Mouse (Mus musculus): ENCODE measurements at regions not wholly inside any gene's neighbourhood (a gene's known extent, or its start where the extent isn't known, plus 50 kb on each side); places are given as distances from the start of the nearest gene placed in this dataset.

GRCm38 (mm10) chr19:45288722-45289121 is 53.1 kb upstream of the Lbx1 start:
- no peak for DNase-seq (ENCODE audit: low read depth, low spot score)

GRCm38 (mm10) chr19:45297812-45298211 is 62.2 kb upstream of the Lbx1 start:
- DNase-seq (ENCODE audit: low read depth, low spot score): no peak

DNA sequence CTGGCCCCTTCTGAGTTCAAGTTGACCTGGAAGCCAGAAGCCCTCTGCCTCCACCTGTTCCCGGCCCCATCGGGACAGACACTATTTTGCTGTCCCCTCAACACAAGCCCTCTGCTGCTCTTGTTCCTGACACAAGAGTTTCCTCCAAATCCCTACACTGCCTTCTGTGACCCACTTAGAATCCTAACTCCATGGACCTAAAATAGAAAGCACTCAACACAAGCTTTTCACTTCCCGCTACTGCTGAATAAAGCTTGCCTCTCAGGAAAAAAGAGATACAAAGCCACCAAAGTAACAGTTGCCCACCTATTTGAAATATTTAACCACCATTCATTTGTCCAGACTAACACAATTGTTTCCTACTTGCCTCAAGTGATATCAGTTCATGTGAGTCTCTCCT is 63.7 kb upstream of the Lbx1 start:
- no peak for DNase-seq (ENCODE audit: low read depth, low spot score)

- no peak for DNase-seq (ENCODE audit: low read depth, low spot score)
These were observed 63.8 kb upstream of the Btrc start for GRCm38 (mm10) chr19:45299768-45300167.

DNA sequence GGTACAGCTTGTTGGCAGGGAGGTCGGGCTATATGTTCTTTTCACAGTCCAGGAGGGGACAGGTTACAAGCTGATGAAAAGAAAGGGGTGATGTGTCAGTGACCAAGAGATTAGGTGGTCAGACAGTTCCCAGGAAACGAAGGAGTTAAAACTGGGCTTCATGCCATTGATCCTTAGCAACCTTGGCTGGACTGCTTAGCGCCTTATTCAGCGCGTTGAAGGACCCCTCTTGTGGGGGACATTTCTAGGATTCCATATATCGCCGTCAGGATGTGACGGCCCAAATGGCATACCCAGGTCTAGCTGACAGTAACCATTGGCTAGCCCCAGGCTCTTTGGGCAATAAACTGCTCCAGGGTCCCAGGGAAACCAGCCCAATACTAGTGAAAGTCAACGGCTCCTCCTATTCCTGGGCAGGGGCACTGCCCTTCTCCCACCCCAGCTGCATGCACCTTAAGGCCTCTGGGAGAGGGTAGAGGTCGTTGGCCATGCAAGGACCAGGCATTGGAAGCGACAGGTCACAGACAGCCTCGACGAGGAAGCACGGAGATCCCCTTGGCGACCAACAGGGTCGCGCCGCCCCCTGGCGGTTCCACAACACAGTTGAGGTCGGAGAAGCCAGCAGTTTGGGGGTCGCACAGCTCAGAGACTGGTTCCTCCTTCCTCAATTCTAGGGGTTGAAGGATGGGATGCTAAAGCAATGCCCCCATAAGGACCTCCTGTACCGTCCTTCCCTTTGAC is 62.7 kb upstream of the Btrc start:
- peak; percentile 83 for DNase-seq (ENCODE audit: low read depth, low spot score)

- DNase-seq (ENCODE audit: low read depth, low spot score): no peak
These were observed 62.2 kb upstream of the Btrc start for GRCm38 (mm10) chr19:45301432-45301732.

GRCm38 (mm10) chr19:45301733-45302547 is 61.6 kb upstream of the Btrc start:
- peak; percentile 76 for DNase-seq (ENCODE audit: low read depth, low spot score)

DNA sequence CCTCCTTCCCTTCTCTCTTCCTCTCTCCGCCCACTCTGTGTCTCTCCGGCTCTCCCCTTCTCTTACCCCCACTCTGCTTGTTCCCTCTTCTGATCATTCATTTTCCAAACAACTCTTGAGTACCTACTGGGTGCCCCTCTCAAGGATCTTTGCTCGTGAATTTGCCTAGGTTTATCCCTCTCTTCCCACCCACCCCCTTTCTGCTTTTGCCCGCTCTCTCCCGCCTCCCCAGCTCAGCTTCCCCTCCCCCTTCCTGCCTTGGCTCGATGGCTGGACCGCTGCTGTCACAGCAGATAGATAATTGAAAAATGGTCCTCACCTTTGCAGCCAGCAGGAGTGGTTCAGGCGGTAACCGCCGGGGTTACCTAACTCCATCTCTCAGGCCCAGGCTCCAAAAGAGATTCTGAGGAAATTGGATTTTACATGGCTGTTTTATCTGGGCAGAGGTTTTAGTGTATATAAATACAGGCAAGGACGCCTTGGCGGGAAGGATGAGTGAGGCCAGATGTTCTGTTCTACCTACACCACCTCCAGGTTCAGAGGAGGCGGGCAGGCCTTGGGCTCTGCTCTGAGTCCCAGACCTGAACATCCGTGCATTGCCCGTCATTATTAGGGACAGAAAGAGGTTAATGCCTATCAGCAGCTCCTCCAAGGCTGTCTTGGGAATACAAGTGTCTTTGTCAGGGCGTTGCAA is 60.8 kb upstream of the Btrc start:
- no peak for DNase-seq (ENCODE audit: low read depth, low spot score)

DNA sequence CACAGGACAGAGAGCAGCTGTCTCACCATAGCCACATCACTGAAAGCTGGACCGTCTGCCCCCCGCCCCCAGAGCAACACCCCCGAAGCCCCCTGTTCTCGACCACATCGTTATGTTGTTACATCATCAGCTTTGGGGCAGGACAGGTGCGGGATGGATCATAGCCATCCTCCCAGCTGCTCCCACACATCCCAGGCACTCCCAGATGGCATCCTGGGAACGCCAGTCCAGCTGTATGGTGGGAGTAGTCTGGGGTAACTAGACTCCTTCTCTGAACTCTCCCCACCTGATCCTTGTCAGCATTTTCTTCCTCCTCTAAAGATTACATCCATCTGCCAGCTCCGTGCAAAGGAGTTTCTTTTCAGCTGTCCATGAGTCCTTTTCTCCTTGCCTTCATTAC is 59.0 kb upstream of the Btrc start:
- DNase-seq (ENCODE audit: low read depth, low spot score): peak; percentile 61

GRCm38 (mm10) chr19:45307299-45308275 is 55.9 kb upstream of the Btrc start:
- DNase-seq (ENCODE audit: low read depth, low spot score): no peak

DNA sequence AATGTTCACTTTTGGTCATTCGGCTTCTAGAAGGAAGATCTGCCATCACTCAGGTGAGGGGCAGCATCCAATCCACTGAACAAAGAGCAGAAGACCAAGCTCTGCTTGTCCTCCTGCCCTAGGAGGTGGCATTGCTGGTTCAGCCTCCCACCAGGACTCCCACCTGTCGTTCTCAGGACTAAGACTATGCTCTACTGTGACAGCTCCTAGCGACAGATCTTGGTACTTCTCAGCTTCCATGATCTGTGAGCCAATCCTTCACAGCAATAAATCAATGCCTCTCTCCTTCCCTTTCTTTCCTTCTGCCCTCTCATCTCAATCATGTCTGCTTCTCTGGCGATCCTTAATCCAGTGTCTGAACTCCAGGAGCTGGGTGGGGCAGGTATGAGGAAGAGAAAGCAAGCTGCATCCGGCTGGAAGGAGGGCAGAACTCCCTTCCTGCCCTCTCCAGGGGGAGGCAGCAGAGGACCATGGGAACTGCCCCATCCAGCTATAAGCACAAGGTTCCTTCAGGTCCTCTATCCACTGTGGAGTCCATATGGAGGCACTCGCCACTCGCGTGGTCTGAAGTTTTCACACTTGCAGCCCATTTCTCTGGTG is 54.8 kb upstream of the Btrc start:
- no peak for DNase-seq (ENCODE audit: low read depth, low spot score)

GRCm38 (mm10) chr19:45310291-45310881 is 53.1 kb upstream of the Btrc start:
- DNase-seq (ENCODE audit: low read depth, low spot score): no peak

DNA sequence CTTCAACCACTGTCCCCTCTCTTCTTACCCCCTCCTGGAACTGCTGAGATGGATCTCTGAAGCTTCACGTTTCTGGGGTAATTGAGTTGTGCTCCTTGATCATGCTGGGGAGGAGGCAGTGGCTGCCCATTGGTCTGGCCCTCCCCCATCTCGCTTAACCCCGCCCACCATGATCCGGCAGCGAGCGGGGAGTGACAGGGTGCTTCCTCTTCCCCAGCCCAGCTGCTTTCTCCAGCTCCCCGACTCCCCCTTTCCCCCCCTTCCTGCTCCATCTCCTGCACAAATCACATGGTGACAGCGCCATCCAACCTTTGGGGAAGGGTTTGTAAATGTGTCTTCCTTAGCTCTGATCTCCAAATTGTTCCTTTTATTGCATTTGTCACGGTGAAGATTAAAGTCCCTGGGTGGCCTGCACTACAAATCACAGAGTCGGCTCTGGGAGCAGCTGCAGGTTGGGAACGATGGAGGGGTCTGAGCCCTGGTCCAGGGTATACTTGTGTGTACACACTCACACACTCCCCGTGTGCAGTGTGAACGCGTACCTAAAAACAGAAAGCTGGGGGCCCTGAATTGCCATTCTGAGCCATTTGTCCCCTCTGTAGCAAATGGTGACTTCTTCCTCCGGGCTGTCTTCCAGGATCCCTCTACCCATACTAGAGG is 52.5 kb upstream of the Btrc start:
- DNase-seq (ENCODE audit: low read depth, low spot score): peak; percentile 80

DNA sequence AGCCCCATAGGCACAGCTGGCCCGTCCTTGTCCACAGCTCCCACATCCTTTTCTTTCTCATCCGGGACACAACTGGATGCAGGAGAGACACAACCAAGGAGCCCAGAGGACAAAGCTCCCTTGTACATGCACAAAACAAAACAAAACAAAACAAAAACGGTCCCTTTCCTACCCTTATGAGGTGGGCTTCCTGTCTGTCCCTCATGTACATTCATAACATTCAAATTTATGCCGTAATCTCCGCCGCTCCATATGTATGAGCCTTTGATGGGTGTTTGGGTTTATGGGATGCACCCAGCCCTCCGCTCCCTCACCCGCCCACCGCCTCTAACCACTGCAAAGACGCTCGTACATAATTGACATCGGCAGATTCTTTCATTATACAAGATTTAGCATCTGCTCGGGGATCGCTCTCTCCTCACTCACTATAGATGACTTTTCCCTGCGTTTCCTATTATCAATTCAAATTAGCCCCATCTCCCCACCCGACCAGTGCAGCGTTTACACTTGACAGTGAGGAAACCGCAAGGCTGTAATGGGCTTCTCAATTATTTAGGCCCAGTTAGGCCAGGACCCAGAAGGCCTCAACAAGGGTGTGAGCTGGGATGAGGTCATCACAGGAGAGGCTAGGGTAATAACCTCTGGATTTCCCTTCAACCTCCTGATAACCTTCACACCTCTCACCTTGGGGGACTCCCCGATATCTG is 51.5 kb upstream of the Btrc start:
- no peak for DNase-seq (ENCODE audit: low read depth, low spot score)

DNA sequence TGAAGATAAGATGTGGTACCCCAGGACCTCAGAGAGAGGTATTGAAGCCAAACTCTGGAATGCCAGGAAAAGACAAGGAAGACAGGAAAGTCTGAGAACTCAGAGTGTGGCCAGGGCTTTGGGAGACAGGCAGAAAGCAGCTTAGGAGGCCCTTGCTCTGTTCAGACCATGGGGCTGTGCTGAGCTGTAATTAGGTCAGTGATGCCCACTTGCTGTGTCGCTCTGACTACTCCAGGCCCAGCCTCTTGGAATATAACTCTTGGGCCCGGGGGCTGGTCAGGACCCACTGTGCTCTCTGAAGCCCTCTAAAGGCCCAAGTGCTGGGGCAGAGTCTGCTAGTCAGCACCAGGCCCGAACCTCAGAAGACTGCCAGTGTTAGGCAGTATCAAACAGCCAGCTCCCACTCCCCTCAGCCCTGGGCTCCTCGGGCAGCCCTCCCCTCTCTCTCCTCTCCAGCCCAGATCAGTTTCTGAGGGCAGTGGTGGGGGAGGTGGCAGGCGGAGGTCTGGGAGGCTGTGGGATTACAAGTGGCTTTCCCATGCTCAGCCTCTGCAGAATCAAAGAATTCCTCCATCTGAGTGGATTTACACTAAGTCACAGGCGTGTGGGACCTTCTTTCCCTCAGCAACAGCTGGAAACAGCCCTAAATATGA is 50.7 kb upstream of the Btrc start:
- no peak for DNase-seq (ENCODE audit: low read depth, low spot score)

Data from mesoderm, embryonic 11.5 days (tissue).